Mouse (Mus musculus): Measurements from ENCODE around the gene Pgm5. TPM values are rescaled to one million over a fixed set of nuclear protein-coding genes. Genes with fewer than 3 reads are reported as not detected.

Gene Pgm5
- polyA plus RNA-seq, 1 experiment from 2014 or later: 4.0 TPM

GRCm38 (mm10) chr19:24672366-24672960, 189.2 kb downstream of the Pgm5 start:
- no peak for TF ChIP-seq CTCF (IDR thresholded peaks at IDR 0.05)
- no peak for DNase-seq (ENCODE audit: low read depth, low spot score)
- no peak for ATAC-seq
- in situ Hi-C loops (cut with MboI; ENCODE audit: low pct_unique_long_range_greater_than_20kb): no loop called here
- ChIA-PET POLR2A (interaction anchor here (1.8 kb wide), 1 partner anchor 21 kb away, joined by 7 read pairs; no protein-coding TSS in a partner anchor), CTCF (interaction anchor here (1.3 kb wide), 1 partner anchor 197 kb away, joined by 3 read pairs; no protein-coding TSS in a partner anchor)
- H3K27me3 ChIP-seq: no peaks in the 10 kb centered on the region

GRCm38 (mm10) chr19:24671571-24671970, 190.1 kb downstream of the Pgm5 start:
- POLR2A ChIA-PET: interaction anchor here (1.8 kb wide), 1 partner anchor 20 kb away, joined by 7 read pairs; no protein-coding TSS in a partner anchor
- in situ Hi-C loops (cut with MboI; ENCODE audit: low pct_unique_long_range_greater_than_20kb): no loop called here
- H3K27me3 ChIP-seq: no peaks in the 10 kb centered on the region
- DNase-seq (ENCODE audit: low read depth, low spot score) (peak; percentile 60), ATAC-seq (peak; percentile 70)
- CTCF ChIA-PET: interaction anchor here (1.2 kb wide), 1 partner anchor 15 kb away, joined by 3 read pairs; no protein-coding TSS in a partner anchor
- TF ChIP-seq CTCF (IDR thresholded peaks at IDR 0.05): no peak

- POLR2A ChIA-PET: interaction anchor here (1.3 kb wide), 1 partner anchor 14 kb away, joined by 4 read pairs; no protein-coding TSS in a partner anchor
- DNase-seq (ENCODE audit: low read depth, low spot score) (no peak), ATAC-seq (no peak)
- no peak for TF ChIP-seq CTCF (IDR thresholded peaks at IDR 0.05)
- CTCF ChIA-PET: interaction anchor here (1.5 kb wide), 1 partner anchor 12 kb away, joined by 4 read pairs; no protein-coding TSS in a partner anchor
- in situ Hi-C loops (cut with MboI; ENCODE audit: low pct_unique_long_range_greater_than_20kb): no loop called here
- H3K27me3 ChIP-seq: no peaks in the 10 kb centered on the region
These were observed 194.1 kb downstream of the Pgm5 start for GRCm38 (mm10) chr19:24667527-24667926.

- in situ Hi-C loops (cut with MboI; ENCODE audit: low pct_unique_long_range_greater_than_20kb): no loop called here
- no peaks in the 10 kb centered on the region for H3K27me3 ChIP-seq
- ATAC-seq (no peak), DNase-seq (ENCODE audit: low read depth, low spot score) (no peak)
- POLR2A ChIA-PET: no interaction called here
- CTCF ChIA-PET: interaction anchor here (1.3 kb wide), 1 partner anchor 31 kb away, joined by 3 read pairs; no protein-coding TSS in a partner anchor
- TF ChIP-seq CTCF (IDR thresholded peaks at IDR 0.05): no peak
These were observed 195.9 kb downstream of the Pgm5 start for GRCm38 (mm10) chr19:24665771-24666170.

- in situ Hi-C loops (cut with MboI; ENCODE audit: low pct_unique_long_range_greater_than_20kb): no loop called here
- ChIA-PET POLR2A (no interaction called here), CTCF (no interaction called here)
- H3K27me3 ChIP-seq: no peaks in the 10 kb centered on the region
- no peak for TF ChIP-seq CTCF (IDR thresholded peaks at IDR 0.05)
- DNase-seq (ENCODE audit: low read depth, low spot score) (no peak), ATAC-seq (no peak)
These were observed 199.3 kb downstream of the Pgm5 start for GRCm38 (mm10) chr19:24662346-24662745.

- no peak for ATAC-seq
- H3K27me3 ChIP-seq: no peaks in the 10 kb centered on the region
- in situ Hi-C loops (cut with MboI; ENCODE audit: low pct_unique_long_range_greater_than_20kb): no loop called here
- DNase-seq (ENCODE audit: low read depth, low spot score): no peak
- TF ChIP-seq CTCF (IDR thresholded peaks at IDR 0.05): no peak
- ChIA-PET CTCF (interaction anchor here (1.1 to 1.4 kb wide), 2 partner anchors 14 to 22 kb away, joined by 3 read pairs; no protein-coding TSS in a partner anchor), POLR2A (interaction anchor here (0.7 kb wide), 1 partner anchor 622 kb away, joined by 3 read pairs; no protein-coding TSS in a partner anchor)
These were observed 204.7 kb downstream of the Pgm5 start for GRCm38 (mm10) chr19:24656981-24657380.

- TF ChIP-seq CTCF (IDR thresholded peaks at IDR 0.05): no peak
- in situ Hi-C loops (cut with MboI; ENCODE audit: low pct_unique_long_range_greater_than_20kb): no loop called here
- ATAC-seq (peak; percentile 40), DNase-seq (ENCODE audit: low read depth, low spot score) (no peak)
- ChIA-PET POLR2A (interaction anchor here (0.9 kb wide), 1 partner anchor 15 kb away, joined by 4 read pairs; no protein-coding TSS in a partner anchor), CTCF (interaction anchor here (1.7 to 2.5 kb wide), 2 partner anchors 16 to 19 kb away, joined by 4 to 13 read pairs; no protein-coding TSS in a partner anchor)
- no peaks in the 10 kb centered on the region for H3K27me3 ChIP-seq
These were observed 208.3 kb downstream of the Pgm5 start for GRCm38 (mm10) chr19:24653230-24653799.

- POLR2A ChIA-PET: interaction anchor here (0.9 to 2.0 kb wide), 2 partner anchors 16 to 19 kb away, joined by 4 to 7 read pairs; no protein-coding TSS in a partner anchor
- in situ Hi-C loops (cut with MboI; ENCODE audit: low pct_unique_long_range_greater_than_20kb): no loop called here
- no peaks in the 10 kb centered on the region for H3K27me3 ChIP-seq
- DNase-seq (ENCODE audit: low read depth, low spot score) (peak; percentile 91), ATAC-seq (peak; percentile 88)
- CTCF ChIA-PET: interaction anchor here (0.7 to 2.5 kb wide), 4 partner anchors 16 to 233 kb away, joined by 3 to 13 read pairs (median 4); no protein-coding TSS in a partner anchor
- no peak for TF ChIP-seq CTCF (IDR thresholded peaks at IDR 0.05)
These were observed 209.2 kb downstream of the Pgm5 start for GRCm38 (mm10) chr19:24652342-24653019.

GRCm38 (mm10) chr19:24651595-24651994, 210.1 kb downstream of the Pgm5 start:
- H3K27me3 ChIP-seq: no peaks in the 10 kb centered on the region
- DNase-seq (ENCODE audit: low read depth, low spot score) (no peak), ATAC-seq (no peak)
- in situ Hi-C loops (cut with MboI; ENCODE audit: low pct_unique_long_range_greater_than_20kb): no loop called here
- no peak for TF ChIP-seq CTCF (IDR thresholded peaks at IDR 0.05)
- POLR2A ChIA-PET: interaction anchor here (2.0 kb wide), 1 partner anchor 20 kb away, joined by 7 read pairs; no protein-coding TSS in a partner anchor
- CTCF ChIA-PET: interaction anchor here (0.9 to 2.5 kb wide), 4 partner anchors 17 to 234 kb away, joined by 3 to 13 read pairs (median 3); no protein-coding TSS in a partner anchor

DNA sequence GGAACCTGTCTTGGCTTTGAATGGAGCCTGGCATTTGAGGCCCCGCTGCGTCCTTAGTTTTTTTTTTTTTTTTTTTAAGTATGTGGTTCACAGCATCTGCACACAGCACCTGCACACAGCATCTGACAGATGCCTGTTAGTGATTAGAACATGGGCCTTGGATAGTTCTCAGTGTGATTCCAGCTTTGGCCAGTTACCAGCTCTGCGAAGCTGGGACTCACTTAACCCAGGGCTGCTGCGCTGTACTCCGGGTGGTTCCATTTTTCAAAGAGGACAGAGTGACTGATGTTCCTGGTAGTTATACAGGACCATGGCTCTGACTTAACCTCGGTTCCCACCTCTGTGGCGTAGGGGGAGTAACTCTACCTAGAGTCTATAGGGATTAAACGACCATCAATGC, 211.2 kb downstream of the Pgm5 start:
- TF ChIP-seq CTCF (IDR thresholded peaks at IDR 0.05): no peak
- POLR2A ChIA-PET: no interaction called here
- no peak for DNase-seq (ENCODE audit: low read depth, low spot score)
- ATAC-seq: no peak
- CTCF ChIA-PET: interaction anchor here (0.9 to 1.9 kb wide), 3 partner anchors 16 to 55 kb away, joined by 3 to 5 read pairs (median 3); no protein-coding TSS in a partner anchor
- H3K27me3 ChIP-seq: no peaks in the 10 kb centered on the region
- in situ Hi-C loops (cut with MboI; ENCODE audit: low pct_unique_long_range_greater_than_20kb): no loop called here
